Mouse (Mus musculus): ENCODE measurements around the gene Ago3. TPM values are rescaled to one million over a fixed set of nuclear protein-coding genes. Genes with fewer than 3 reads are reported as not detected.

The Ago3 gene
- polyA plus RNA-seq, 1 experiment from 2014 or later = 20.0 TPM

DNA sequence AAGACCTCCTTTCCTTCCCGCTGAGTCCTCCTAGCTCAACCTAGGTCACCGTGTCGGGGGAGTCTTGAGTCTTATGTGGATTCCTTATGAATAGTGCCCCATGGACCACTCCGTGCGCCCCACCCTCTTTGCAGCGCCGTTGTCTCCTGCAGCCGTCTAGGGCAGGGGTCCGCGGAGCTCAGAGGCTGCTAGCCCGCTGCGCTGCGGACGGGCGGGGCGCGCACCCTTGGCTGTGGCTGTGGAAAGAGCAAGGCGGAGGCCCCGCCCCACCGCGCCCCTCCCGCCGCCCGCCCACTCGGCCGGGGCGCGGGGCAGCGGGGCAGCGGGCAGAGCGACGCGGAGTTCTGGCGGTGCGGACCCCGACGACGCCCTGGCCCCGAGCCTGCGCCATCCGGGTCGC is 142.9 kb downstream of the Ago3 start, which contains the start of gene Col8a2:
Gene Col8a2 (plus strand): TSS at position 302 of the 400 bp plus-strand sequence.
- Histone ChIP-seq H3K4me1 (peaks cover 20% of the 10 kb centered on the region), H3K27ac (0 out of 2 replicates have a peak within 1 kb of the TSS, but pooled peaks have one; percentile 19)
- WGBS = 2% methylated on average over 42 of the region's 42 CpGs

DNA sequence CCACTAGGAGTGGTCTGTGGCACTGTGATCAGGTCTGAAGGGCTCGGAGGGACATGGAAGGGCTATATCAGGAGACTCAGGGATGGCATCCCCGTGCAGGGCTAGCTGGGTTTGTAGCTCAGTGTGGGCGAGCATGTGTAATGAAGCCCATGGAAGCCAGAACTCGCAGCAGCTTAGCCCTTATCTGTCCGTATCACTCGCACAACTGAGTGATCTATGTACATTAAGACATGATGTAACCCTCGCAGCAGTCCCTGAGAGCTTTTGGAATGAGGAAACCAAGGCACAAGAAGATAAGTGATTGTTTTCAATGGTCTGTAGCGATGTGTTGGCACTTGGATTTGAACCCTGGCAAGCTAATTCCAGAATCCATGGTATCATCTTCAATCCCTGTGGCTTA is 145.8 kb downstream of the Ago3 start:
- H3K9ac ChIP-seq = no peak overlapping the region
- H3K4me1 ChIP-seq = peaks cover 15% of the 10 kb centered on the region
- H3K9me3 ChIP-seq = peaks cover 9% of the 10 kb centered on the region; the same call in 1 of the 2 replicates
- H3K4me2 ChIP-seq = no peak overlapping the region
- 91% methylated on average over 8 of the region's 8 CpGs for WGBS
- peaks cover 48% of the 10 kb centered on the region for H3K27me3 ChIP-seq
- H3K36me3 ChIP-seq (replicated peaks) = no peaks in the 10 kb centered on the region
- no peak overlapping the region for H3K27ac ChIP-seq
- no peak for ATAC-seq (ENCODE audit: low FRiP score)
- H3K4me3 ChIP-seq (replicated peaks) = no peak overlapping the region

More for the DNA sequence above, 142.9 kb downstream of the Ago3 start, which contains the start of gene Col8a2:
- Histone ChIP-seq H3K27me3 (peaks cover 74% of the 10 kb centered on the region), H3K4me3 (replicated peaks) (peak within 1 kb of the TSS; percentile 41), H3K9me3 (peaks cover 9% of the 10 kb centered on the region; the same call in 1 of the 2 replicates), H3K36me3 (replicated peaks) (no peaks in the 10 kb centered on the region), H3K9ac (peak within 1 kb of the TSS; percentile 44), H3K4me2 (peak within 1 kb of the TSS; percentile 52)
- no peak for ATAC-seq (ENCODE audit: low FRiP score)

DNA sequence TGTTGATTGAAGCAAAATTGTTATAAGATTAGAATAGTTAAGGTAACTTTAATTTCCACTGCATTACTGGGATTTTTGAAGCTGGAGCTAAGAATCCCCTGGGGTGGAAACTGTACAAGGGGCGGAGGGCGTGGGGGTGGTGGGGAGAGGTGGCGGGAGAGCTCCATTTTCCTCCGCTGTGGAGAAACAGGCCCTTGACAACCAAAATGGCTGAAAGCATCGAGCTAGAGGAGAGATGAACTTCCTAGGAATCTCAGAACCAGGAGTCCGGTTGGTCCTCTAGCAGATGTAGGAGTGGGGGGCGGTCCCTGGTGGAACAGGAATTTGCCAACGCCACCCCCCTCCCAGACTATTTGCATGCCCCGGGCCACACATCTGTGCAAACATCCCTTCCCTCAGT is 147.7 kb downstream of the Ago3 start:
- Histone ChIP-seq H3K4me2 (no peak overlapping the region), H3K9ac (no peak overlapping the region), H3K4me3 (replicated peaks) (no peak overlapping the region), H3K27ac (no peak overlapping the region), H3K27me3 (peaks cover 29% of the 10 kb centered on the region), H3K36me3 (replicated peaks) (no peaks in the 10 kb centered on the region), H3K9me3 (peaks cover 7% of the 10 kb centered on the region; the same call in 1 of the 2 replicates), H3K4me1 (peaks cover 9% of the 10 kb centered on the region)
- 71% methylated on average over 9 of the region's 9 CpGs for WGBS
- no peak for ATAC-seq (ENCODE audit: low FRiP score)

Other genes starting within 250 kb of the Ago3 start
- 284 and 305 TPM in 2 replicates for gene Thrap3, start 226.8 kb downstream of the Ago3 start, polyA plus RNA-seq (2016; fragmentation: Nextera tagmentation; extraction: Ambion mirVana)
- gene Map7d1, start 173.2 kb downstream of the Ago3 start, polyA plus RNA-seq (2016; fragmentation: Nextera tagmentation; extraction: Ambion mirVana) = 104 and 105 TPM in 2 replicates
- 104 and 108 TPM in 2 replicates for gene Trappc3, start 167.2 kb downstream of the Ago3 start, polyA plus RNA-seq (2016; fragmentation: Nextera tagmentation; extraction: Ambion mirVana)
- 16.0 and 22.6 TPM in 2 replicates for gene Col8a2, start 142.8 kb downstream of the Ago3 start, polyA plus RNA-seq (2016; fragmentation: Nextera tagmentation; extraction: Ambion mirVana)
- 68.5 and 72.4 TPM in 2 replicates for gene Adprhl2, start 107.9 kb downstream of the Ago3 start, polyA plus RNA-seq (2016; fragmentation: Nextera tagmentation; extraction: Ambion mirVana)
- gene Tekt2, start 103.9 kb downstream of the Ago3 start, polyA plus RNA-seq (2016; fragmentation: Nextera tagmentation; extraction: Ambion mirVana) = 7.7 and 10.8 TPM in 2 replicates
- 20.1 and 23.4 TPM in 2 replicates for gene Ago1, start 39.0 kb upstream of the Ago3 start, polyA plus RNA-seq (2016; fragmentation: Nextera tagmentation; extraction: Ambion mirVana)
- gene Ago4, start 103.9 kb upstream of the Ago3 start, polyA plus RNA-seq (2016; fragmentation: Nextera tagmentation; extraction: Ambion mirVana) = 6.1 and 6.3 TPM in 2 replicates
- gene Clspn, start 127.4 kb upstream of the Ago3 start, polyA plus RNA-seq (2016; fragmentation: Nextera tagmentation; extraction: Ambion mirVana) = 47.8 and 49.3 TPM in 2 replicates
- gene 5730409E04Rik, start 180.3 kb upstream of the Ago3 start, polyA plus RNA-seq (2016; fragmentation: Nextera tagmentation; extraction: Ambion mirVana) = 1.3 and 2.6 TPM in 2 replicates
- 472 and 480 TPM in 2 replicates for gene Psmb2, start 248.1 kb upstream of the Ago3 start, polyA plus RNA-seq (2016; fragmentation: Nextera tagmentation; extraction: Ambion mirVana)